9 mouse cellular contexts compared by ENCODE assay signal in genomic region chr10:75703504-75703903, GRCm38 (mm10). TPM values are rescaled to one million over a fixed set of nuclear protein-coding genes. Genes with fewer than 3 reads are reported as not detected.
DNase-seq lines count a peak whose midpoint lies in the region; ATAC-seq lines count a peak whose summit lies in the region.
"Had no signal": no experiment of that assay in that cellular context is flagged by ENCODE, and none has a peak within 500 bp of the region (broad histone marks: within the 10 kb centered on the region; RNA-seq: fewer than 3 reads in every experiment).

No protein-coding gene starts in this region.

- 0 out of 2 replicates have a peak overlapping the region, but pooled peaks have one; percentile 44 for H3K27ac ChIP-seq in embryonic facial prominence, embryonic 14.5 days (replicated peaks; ENCODE audit: low read depth, low read length)

- peak; percentile 35 to 49 for DNase-seq in heart, postnatal 10 days
- no peak for DNase-seq in heart, adult 8-10 months (ENCODE audit: low spot score)
- peak; percentile 29 for DNase-seq in MN1 (ENCODE audit: low spot score)
- DNase-seq in embryonic facial prominence, embryonic 14.5 days (ENCODE audit: low spot score): no peak
- peak; percentile 6 for DNase-seq in mesoderm, embryonic 11.5 days (ENCODE audit: low read depth, low spot score)
- no peak for DNase-seq in urinary bladder, adult 2 months (ENCODE audit: low spot score)
- no peak for DNase-seq in layer of hippocampus, postnatal 14 days (ENCODE audit: low spot score in 2 of 2)

- H3K4me3 ChIP-seq in embryonic facial prominence, embryonic 14.5 days (ENCODE audit: low read depth, low read length): no peak overlapping the region
- H3K4me3 ChIP-seq: megakaryocyte, embryonic 14.5 days had no signal

- H3K4me1 ChIP-seq in embryonic facial prominence, embryonic 14.5 days (ENCODE audit: control insufficient read depth, insufficient read depth, low read length): no peaks in the 10 kb centered on the region

- no peak overlapping the region for H3K9ac ChIP-seq in embryonic facial prominence, embryonic 14.5 days (ENCODE audit: low read depth, low read length)

- intact Hi-C loops in heart, postnatal 10 days (cut with DNase I): no loop called here

- no peak overlapping the region for H3K4me2 ChIP-seq in embryonic facial prominence, embryonic 14.5 days (ENCODE audit: low read depth, low read length)

- peaks cover 34% of the 10 kb centered on the region for H3K36me3 ChIP-seq in embryonic facial prominence, embryonic 14.5 days (ENCODE audit: control insufficient read depth, insufficient read depth, low read length)

- 75% methylated on average over 1 of the region's 1 CpGs for WGBS in embryonic facial prominence, embryonic 14.5 days

- no peaks in the 10 kb centered on the region for H3K9me3 ChIP-seq in embryonic facial prominence, embryonic 14.5 days (ENCODE audit: control insufficient read depth, low read length)
- H3K9me3 ChIP-seq: megakaryocyte, embryonic 14.5 days had no signal

- ATAC-seq in embryonic facial prominence, embryonic 14.5 days (ENCODE audit: low read depth): no peak
- no peak for ATAC-seq in megakaryocyte progenitor cell, adult 5-6 weeks (replicated peaks; ENCODE audit: poor library complexity)

- H3K27me3 ChIP-seq in embryonic facial prominence, embryonic 14.5 days (replicated peaks; ENCODE audit: control insufficient read depth, insufficient read depth, low read length): no peaks in the 10 kb centered on the region
- H3K27me3 ChIP-seq: megakaryocyte, embryonic 14.5 days had no signal

RNA-seq across cellular contexts. Expression of gene Susd2, which starts 59.7 kb away (rescaled TPM):
- total RNA-seq in heart, postnatal 10 days (2021): 1 to 10 TPM; 2.8 to 3.4 TPM
- total RNA-seq in heart, adult 8-10 months (2022): 1 to 10 TPM in 3 of 4 experiments, under 1 TPM in 1; 0.98 to 2.2 (median 1.7) TPM
- polyA plus RNA-seq in embryonic facial prominence, embryonic 14.5 days (2014; fragmentation: Nextera tagmentation; extraction: Ambion mirVana): 7.1 and 7.4 TPM in 2 replicates
- total RNA-seq in megakaryocyte progenitor cell, adult 5-6 weeks (2015): 0.34 and 0.42 TPM in 2 replicates
- total RNA-seq in megakaryocyte progenitor cell, adult 5-6 weeks (2017): 0.27 TPM in 1 of 2 replicates, not detected in the other
- polyA plus RNA-seq in urinary bladder, adult 2 months (2012; rRNA removed): 57.5 and 76.1 TPM in 2 replicates
- 1 to 10 TPM; 2.1 to 2.4 TPM for total RNA-seq in layer of hippocampus, postnatal 14 days (2021)

Comparison
In these comparisons a context has a peak if more than half of its experiments do, and no peak if none do; other contexts are left out.
1. DNase-seq: peak in heart, postnatal 10 days (2 of 2), MN1 (single experiment) and mesoderm, embryonic 11.5 days (single experiment); none in heart, adult 8-10 months (single experiment), embryonic facial prominence, embryonic 14.5 days (single experiment), urinary bladder, adult 2 months (single experiment) and layer of hippocampus, postnatal 14 days (0 of 2).